In the genomic region with DNA sequence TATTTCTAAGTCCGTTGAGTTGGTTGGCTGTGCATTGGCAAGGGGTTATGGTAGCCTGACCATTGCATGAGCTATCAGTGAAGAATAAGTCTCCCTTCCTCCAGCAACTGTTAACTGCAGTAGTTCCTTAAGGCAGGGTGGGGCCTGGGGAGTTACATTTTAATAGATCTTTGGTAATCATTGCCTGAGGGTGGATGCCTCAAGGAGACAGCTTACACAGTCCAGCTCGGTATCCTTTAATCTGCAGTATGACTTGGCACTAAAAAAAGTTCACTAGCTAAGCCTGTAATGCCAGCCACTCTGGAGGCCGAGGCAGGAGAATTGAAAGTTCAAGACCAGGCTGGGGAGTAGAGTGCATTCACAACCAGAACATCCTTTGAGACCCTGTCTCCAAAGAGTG, we compare ENCODE assay signal across 25 mouse cellular contexts. TPM values are rescaled to one million over a fixed set of nuclear protein-coding genes. Genes with fewer than 3 reads are reported as not detected.
DNase-seq lines count a peak whose midpoint lies in the region; ATAC-seq and TF ChIP-seq lines count a peak whose summit lies in the region.
"Had no signal": no experiment of that assay in that cellular context is flagged by ENCODE, and none has a peak within 500 bp of the region (broad histone marks: within the 10 kb centered on the region; RNA-seq: fewer than 3 reads in every experiment).

No protein-coding gene starts in this region.

- DNase-seq in kidney, adult 2 months, result peak; percentile 86
- no peak for DNase-seq in kidney, postnatal 10 days
- no peak for DNase-seq in embryo, embryonic 11 days
- DNase-seq in cerebellum, postnatal 4 days (ENCODE audit: low spot score in 2 of 2), result no peak
- DNase-seq: adrenal gland, adult 8-10 months; B cell, adult 2 months; cerebellum, adult 11-12 months; cerebellum, postnatal 10 days; lung, adult 2 months; lung, postnatal 14 days; thymus, adult 18-20 months; thymus, postnatal 4 days had no signal

- H3K4me1 ChIP-seq in kidney, adult 2 months (ENCODE audit: control insufficient read depth, insufficient read depth, low read length), result peaks cover 31% of the 10 kb centered on the region
- H3K4me1 ChIP-seq in intestine, postnatal 0 days (replicated peaks; ENCODE audit: control insufficient read depth, insufficient read depth, low read length), result peaks cover 24% of the 10 kb centered on the region; the same call in 1 of the 2 replicates
- peaks cover 16% of the 10 kb centered on the region for H3K4me1 ChIP-seq in kidney, embryonic 16.5 days (ENCODE audit: insufficient read depth, low read length)
- H3K4me1 ChIP-seq in liver, embryonic 15.5 days (replicated peaks), result peaks cover 66% of the 10 kb centered on the region

- no peak overlapping the region for H3K4me3 ChIP-seq in kidney, adult 2 months (ENCODE audit: insufficient read depth, low read depth, low read length)
- no peak overlapping the region for H3K4me3 ChIP-seq in intestine, postnatal 0 days (ENCODE audit: low read depth, low read length)
- no peak overlapping the region for H3K4me3 ChIP-seq in kidney, embryonic 16.5 days (ENCODE audit: low read length)
- no peak overlapping the region for H3K4me3 ChIP-seq in liver, embryonic 15.5 days (replicated peaks)
- H3K4me3 ChIP-seq: embryonic facial prominence, embryonic 13.5 days; erythroblast, embryonic 14.5 days; forebrain, embryonic 12.5 days; hindbrain, embryonic 10.5 days; limb, embryonic 13.5 days; midbrain, embryonic 13.5 days had no signal

- 50% methylated on average over 3 of the region's 3 CpGs for WGBS in kidney, adult 2 months
- 59% methylated on average over 3 of the region's 3 CpGs for WGBS in intestine, postnatal 0 days
- 78% methylated on average over 3 of the region's 3 CpGs for WGBS in kidney, embryonic 16.5 days
- 69% methylated on average over 3 of the region's 3 CpGs for WGBS in liver, embryonic 15.5 days (ENCODE audit: insufficient replicate concordance)

- no peaks in the 10 kb centered on the region for H3K9me3 ChIP-seq in intestine, postnatal 0 days (ENCODE audit: control insufficient read depth)
- no peaks in the 10 kb centered on the region for H3K9me3 ChIP-seq in kidney, embryonic 16.5 days (ENCODE audit: low read length)
- H3K9me3 ChIP-seq in liver, embryonic 15.5 days (replicated peaks), result no peaks in the 10 kb centered on the region
- H3K9me3 ChIP-seq: embryonic facial prominence, embryonic 13.5 days; forebrain, embryonic 12.5 days; G1E; limb, embryonic 13.5 days; midbrain, embryonic 13.5 days had no signal

- H3K36me3 ChIP-seq in kidney, adult 2 months (ENCODE audit: control insufficient read depth, insufficient read depth, low read length), result no peaks in the 10 kb centered on the region
- H3K36me3 ChIP-seq in intestine, postnatal 0 days (ENCODE audit: control insufficient read depth, insufficient read depth), result no peaks in the 10 kb centered on the region
- H3K36me3 ChIP-seq in kidney, embryonic 16.5 days (ENCODE audit: insufficient read depth, low read length), result no peaks in the 10 kb centered on the region
- H3K36me3 ChIP-seq in liver, embryonic 15.5 days (replicated peaks), result peaks cover 15% of the 10 kb centered on the region

- H3K4me2 ChIP-seq in intestine, postnatal 0 days (replicated peaks; ENCODE audit: low read depth), result no peak overlapping the region
- H3K4me2 ChIP-seq in kidney, embryonic 16.5 days (replicated peaks; ENCODE audit: low read depth, low read length), result no peak overlapping the region
- H3K4me2 ChIP-seq in liver, embryonic 15.5 days, result no peak overlapping the region
- H3K4me2 ChIP-seq: embryonic facial prominence, embryonic 13.5 days; forebrain, embryonic 12.5 days; heart, embryonic 11.5 days; limb, embryonic 13.5 days; midbrain, embryonic 13.5 days had no signal

- H3K9ac ChIP-seq in intestine, postnatal 0 days (ENCODE audit: low read depth, low read length), result no peak overlapping the region
- H3K9ac ChIP-seq in kidney, embryonic 16.5 days (replicated peaks; ENCODE audit: low read length), result no peak overlapping the region
- 0 out of 2 replicates have a peak overlapping the region, but pooled peaks have one; percentile 2 for H3K9ac ChIP-seq in liver, embryonic 15.5 days
- H3K9ac ChIP-seq: forebrain, embryonic 12.5 days; limb, embryonic 13.5 days; midbrain, embryonic 13.5 days had no signal

- H3K27me3 ChIP-seq in kidney, adult 2 months (replicated peaks; ENCODE audit: control insufficient read depth, insufficient read depth, low read length), result no peaks in the 10 kb centered on the region
- H3K27me3 ChIP-seq in intestine, postnatal 0 days (replicated peaks; ENCODE audit: control insufficient read depth, insufficient read depth, low read length), result no peaks in the 10 kb centered on the region
- H3K27me3 ChIP-seq in kidney, embryonic 16.5 days (ENCODE audit: insufficient read depth, low read length), result no peaks in the 10 kb centered on the region
- H3K27me3 ChIP-seq in liver, embryonic 15.5 days, result no peaks in the 10 kb centered on the region
- H3K27me3 ChIP-seq: CH12.LX; embryonic facial prominence, embryonic 13.5 days; forebrain, embryonic 12.5 days; limb, embryonic 13.5 days; midbrain, embryonic 13.5 days; Patski had no signal

- peak overlapping the region; percentile 85 for H3K27ac ChIP-seq in kidney, adult 2 months (ENCODE audit: insufficient read depth, low read depth, low read length)
- peak overlapping the region; percentile 71 for H3K27ac ChIP-seq in intestine, postnatal 0 days (ENCODE audit: low read depth, low read length)
- peak overlapping the region; percentile 13; the same call in 1 of the 2 replicates for H3K27ac ChIP-seq in kidney, embryonic 16.5 days (ENCODE audit: low read length)
- no peak overlapping the region for H3K27ac ChIP-seq in liver, embryonic 15.5 days (replicated peaks)
- H3K27ac ChIP-seq: embryonic facial prominence, embryonic 13.5 days; forebrain, embryonic 12.5 days; hindbrain, embryonic 10.5 days; limb, embryonic 13.5 days; midbrain, embryonic 13.5 days had no signal

- TF ChIP-seq POLR2A in kidney, adult 2 months (IDR thresholded peaks at IDR 0.05; ENCODE audit: low read depth, low read length), result no peak

- ATAC-seq in intestine, postnatal 0 days, result no peak
- ATAC-seq in kidney, embryonic 16.5 days (ENCODE audit: low FRiP score, low TSS enrichment), result no peak
- no peak for ATAC-seq in liver, embryonic 15.5 days (ENCODE audit: insufficient read depth)
- ATAC-seq: midbrain, embryonic 13.5 days; Patski had no signal

- no peak for TF ChIP-seq CTCF in kidney, adult 2 months (conservative IDR thresholded peaks at IDR 0.05; ENCODE audit: insufficient read depth, insufficient read length, low read depth, low read length)
- TF ChIP-seq CTCF in intestine, postnatal 0 days (IDR thresholded peaks at IDR 0.05; ENCODE audit: low read depth), result no peak

RNA-seq across cellular contexts. Expression of a gene that starts 3.7 kb away (rescaled TPM):
- 41.7 and 48.5 TPM in 2 replicates for polyA plus RNA-seq in kidney, adult 2 months (2012; rRNA removed)
- polyA plus RNA-seq in intestine, postnatal 0 days (2015; fragmentation: Nextera tagmentation; extraction: Ambion mirVana), result 26.5 and 27.5 TPM in 2 replicates
- polyA plus RNA-seq in kidney, embryonic 16.5 days (2015; fragmentation: Nextera tagmentation; extraction: Ambion mirVana), result 42.9 and 44.6 TPM in 2 replicates
- 15.3 and 16.0 TPM in 2 replicates for polyA plus RNA-seq in liver, embryonic 15.5 days (2015; fragmentation: Nextera tagmentation; extraction: Ambion mirVana)

RNA-seq across cellular contexts. Expression of a gene that starts 19.5 kb away (rescaled TPM):
- 10.1 and 10.8 TPM in 2 replicates for polyA plus RNA-seq in kidney, adult 2 months (2012; rRNA removed)
- polyA plus RNA-seq in intestine, postnatal 0 days (2015; fragmentation: Nextera tagmentation; extraction: Ambion mirVana), result 1.3 and 1.6 TPM in 2 replicates
- polyA plus RNA-seq in kidney, embryonic 16.5 days (2015; fragmentation: Nextera tagmentation; extraction: Ambion mirVana), result 4.0 and 4.3 TPM in 2 replicates
- 0.50 TPM in 2 replicates for polyA plus RNA-seq in liver, embryonic 15.5 days (2015; fragmentation: Nextera tagmentation; extraction: Ambion mirVana)
- polyA plus RNA-seq: erythroblast, embryonic 14.5 days had no signal

RNA-seq across cellular contexts. Expression of a gene that starts 39.8 kb away (rescaled TPM):
- polyA plus RNA-seq in kidney, adult 2 months (2012; rRNA removed), result 69.5 and 71.5 TPM in 2 replicates
- 98.5 and 106 TPM in 2 replicates for polyA plus RNA-seq in intestine, postnatal 0 days (2015; fragmentation: Nextera tagmentation; extraction: Ambion mirVana)
- polyA plus RNA-seq in kidney, embryonic 16.5 days (2015; fragmentation: Nextera tagmentation; extraction: Ambion mirVana), result 81.0 and 86.9 TPM in 2 replicates
- 41.2 and 42.4 TPM in 2 replicates for polyA plus RNA-seq in liver, embryonic 15.5 days (2015; fragmentation: Nextera tagmentation; extraction: Ambion mirVana)

RNA-seq across cellular contexts. Expression of a gene that starts 48.0 kb away (rescaled TPM):
- polyA plus RNA-seq in kidney, adult 2 months (2012; rRNA removed), result not detected in 2 replicates
- 0.12 and 0.14 TPM in 2 replicates for polyA plus RNA-seq in intestine, postnatal 0 days (2015; fragmentation: Nextera tagmentation; extraction: Ambion mirVana)
- 0.22 TPM in 1 of 2 replicates, not detected in the other for polyA plus RNA-seq in kidney, embryonic 16.5 days (2015; fragmentation: Nextera tagmentation; extraction: Ambion mirVana)
- polyA plus RNA-seq in liver, embryonic 15.5 days (2015; fragmentation: Nextera tagmentation; extraction: Ambion mirVana), result 0.05 TPM in 1 of 2 replicates, not detected in the other
- polyA plus RNA-seq: embryonic facial prominence, embryonic 13.5 days; erythroblast, embryonic 14.5 days; G1E; limb, embryonic 13.5 days had no signal

RNA-seq across cellular contexts. Expression of a gene that starts 50.6 kb away (rescaled TPM):
- polyA plus RNA-seq in kidney, adult 2 months (2012; rRNA removed), result 7.6 and 19.1 TPM in 2 replicates
- 7.1 and 9.3 TPM in 2 replicates for polyA plus RNA-seq in intestine, postnatal 0 days (2015; fragmentation: Nextera tagmentation; extraction: Ambion mirVana)
- 8.0 and 9.4 TPM in 2 replicates for polyA plus RNA-seq in kidney, embryonic 16.5 days (2015; fragmentation: Nextera tagmentation; extraction: Ambion mirVana)
- polyA plus RNA-seq in liver, embryonic 15.5 days (2015; fragmentation: Nextera tagmentation; extraction: Ambion mirVana), result 3.9 and 5.2 TPM in 2 replicates
